Mouse (Mus musculus) lung, embryonic 15.5 days (tissue): ENCODE measurements around the gene Olfr1396. TPM values are rescaled to one million over a fixed set of nuclear protein-coding genes. Genes with fewer than 3 reads are reported as not detected.

Experiments used
- ATAC-seq: fragments of 200-750 bp; cut with Nextera tagmentation; 2 replicates; pipeline ENCODE4 v1.8.0; 2017; ENCODE audit warnings: moderate number of reproducible peaks, borderline replicate concordance; ENCODE audit not compliant: low FRiP score, low TSS enrichment; ENCODE audit errors: extremely low read depth
- H3K27ac ChIP-seq: fragments of 300-500 bp; sonication (generic); 2 replicates; pipeline ENCODE4 v1.5.1; 2015; ENCODE audit warnings: moderate library complexity, mild to moderate bottlenecking, inconsistent platforms
- H3K27me3 ChIP-seq: fragments of 300-500 bp; sonication (generic); 2 replicates; pipeline ENCODE4 v1.6.1; 2015; ENCODE audit warnings: inconsistent platforms
- H3K36me3 ChIP-seq: fragments of 300-500 bp; sonication (generic); 2 replicates; pipeline ENCODE4 v1.6.1; 2015; ENCODE audit warnings: inconsistent platforms
- H3K4me1 ChIP-seq: fragments of 300-500 bp; sonication (generic); 2 replicates; pipeline ENCODE4 v1.6.1; 2015; ENCODE audit warnings: inconsistent platforms
- H3K4me2 ChIP-seq: fragments of 300-500 bp; sonication (generic); 2 replicates; pipeline ENCODE4 v1.6.1; 2015; ENCODE audit warnings: inconsistent platforms, mild to moderate bottlenecking, moderate library complexity
- H3K4me3 ChIP-seq: fragments of 300-500 bp; sonication (generic); 2 replicates; pipeline ENCODE4 v1.5.1; 2015; ENCODE audit warnings: mild to moderate bottlenecking, inconsistent platforms
- H3K9ac ChIP-seq: fragments of 300-500 bp; sonication (generic); 2 replicates; pipeline ENCODE4 v1.6.1; 2015; ENCODE audit warnings: inconsistent platforms
- H3K9me3 ChIP-seq: fragments of 300-500 bp; sonication (generic); 2 replicates; pipeline ENCODE4 v1.6.1; 2016; ENCODE audit warnings: inconsistent platforms
- WGBS: fragments of 180-500 bp; shearing (Covaris S2); methylation state at CpG from one replicate; pipeline ENCODE4 v1.1.7; 2015; 5-methylcytosine and 5-hydroxymethylcytosine counted together
- polyA plus RNA-seq: library from polyadenylated mRNA; unstranded; fragments of >200 nt; fragmentation: Nextera tagmentation; extraction: Ambion mirVana; gene quantifications from 2 replicates; pipeline ENCODE4 v1.2.1, GENCODE M21; 2015

Olfr1396 gene
- polyA plus RNA-seq, 1 experiment from 2014 or later: not detected

DNA sequence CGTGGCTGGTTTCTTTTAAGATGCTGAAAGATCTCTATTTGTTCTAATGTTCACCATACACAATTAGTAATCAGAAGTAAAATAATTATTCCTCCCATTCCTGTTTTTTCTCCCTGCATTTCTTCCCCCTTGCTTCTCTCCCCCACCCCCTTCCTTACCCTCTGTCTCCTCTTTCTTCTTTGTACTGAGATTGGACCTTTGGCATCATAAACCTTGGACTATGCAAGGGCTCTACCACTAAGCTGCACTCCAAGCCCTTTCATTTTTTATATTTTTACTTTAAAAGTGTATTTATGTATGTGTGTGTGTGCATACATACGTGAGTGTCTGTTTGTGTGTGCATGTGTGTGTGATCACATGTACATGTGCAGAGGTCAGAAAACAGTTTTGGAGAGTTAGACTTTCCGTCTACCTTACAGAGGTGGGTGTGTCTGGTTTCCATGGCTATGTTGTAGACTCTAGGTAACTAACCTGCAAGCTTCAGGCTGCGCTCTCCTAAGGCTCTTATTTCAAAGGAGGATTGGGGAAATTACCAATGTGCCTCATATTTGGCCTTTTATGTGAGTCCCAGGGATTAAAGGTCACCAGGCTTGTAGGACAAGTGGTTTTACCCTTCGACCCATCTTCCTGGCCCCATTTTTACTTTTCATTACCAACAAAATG is 25.6 kb downstream of the Olfr1396 start:
- H3K27ac ChIP-seq: 0 out of 2 replicates have a peak overlapping the region, but pooled peaks have one; percentile 37
- no peaks in the 10 kb centered on the region for H3K36me3 ChIP-seq
- H3K4me1 ChIP-seq: peaks cover 8% of the 10 kb centered on the region
- H3K4me3 ChIP-seq: no peak overlapping the region
- no peaks in the 10 kb centered on the region for H3K27me3 ChIP-seq
- no peak overlapping the region for H3K9ac ChIP-seq
- WGBS: 73% methylated on average over 5 of the region's 5 CpGs
- ATAC-seq: no peak
- H3K9me3 ChIP-seq: no peaks in the 10 kb centered on the region
- no peak overlapping the region for H3K4me2 ChIP-seq

DNA sequence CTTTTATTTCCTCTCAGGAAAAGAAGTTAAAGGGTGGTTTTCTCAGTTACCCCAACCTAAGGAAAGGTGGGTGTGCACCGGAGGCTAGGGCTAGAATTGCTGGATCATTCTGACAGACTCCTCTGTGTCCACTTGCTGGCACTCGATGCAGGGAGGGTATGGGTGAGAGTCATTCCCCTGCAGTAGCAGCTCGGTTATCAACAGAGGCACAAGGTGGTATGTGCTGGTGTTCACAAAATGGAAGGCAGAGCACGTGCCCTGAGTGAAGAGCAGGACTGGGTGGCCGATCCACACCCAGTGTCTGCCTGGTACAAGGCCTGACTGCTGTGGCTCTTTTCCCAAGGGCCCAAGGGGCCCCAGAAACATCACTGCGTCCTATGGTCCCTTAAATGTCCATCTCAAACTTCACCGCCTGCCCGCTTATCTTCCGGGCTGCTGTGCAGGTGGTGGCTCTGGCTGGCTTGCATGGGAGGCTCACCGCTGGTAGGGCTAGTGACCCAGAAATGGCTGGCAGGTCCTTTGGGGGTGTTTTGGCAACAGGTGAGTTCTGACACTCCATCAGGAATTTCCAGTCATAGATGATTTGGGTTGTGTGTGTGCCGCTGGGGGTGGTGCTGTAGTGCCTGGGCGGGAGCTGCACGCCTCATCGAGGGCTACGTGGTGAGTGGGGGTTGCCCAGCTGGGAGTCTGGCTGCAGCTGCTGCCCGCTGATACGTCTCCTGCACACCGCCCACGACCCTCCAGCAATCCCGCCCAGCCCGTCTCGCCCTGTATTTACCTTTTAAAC is 26.7 kb downstream of the Olfr1396 start:
- H3K4me1 ChIP-seq: peaks cover 8% of the 10 kb centered on the region
- H3K27ac ChIP-seq: peak overlapping the region; percentile 37
- H3K4me3 ChIP-seq: peak overlapping the region; percentile 7; the same call in 1 of the 2 replicates
- ATAC-seq: peak; percentile 88
- no peak overlapping the region for H3K9ac ChIP-seq
- no peaks in the 10 kb centered on the region for H3K27me3 ChIP-seq
- 27% methylated on average over 22 of the region's 22 CpGs for WGBS
- no peaks in the 10 kb centered on the region for H3K9me3 ChIP-seq
- H3K4me2 ChIP-seq: peak overlapping the region; percentile 39
- H3K36me3 ChIP-seq: no peaks in the 10 kb centered on the region

DNA sequence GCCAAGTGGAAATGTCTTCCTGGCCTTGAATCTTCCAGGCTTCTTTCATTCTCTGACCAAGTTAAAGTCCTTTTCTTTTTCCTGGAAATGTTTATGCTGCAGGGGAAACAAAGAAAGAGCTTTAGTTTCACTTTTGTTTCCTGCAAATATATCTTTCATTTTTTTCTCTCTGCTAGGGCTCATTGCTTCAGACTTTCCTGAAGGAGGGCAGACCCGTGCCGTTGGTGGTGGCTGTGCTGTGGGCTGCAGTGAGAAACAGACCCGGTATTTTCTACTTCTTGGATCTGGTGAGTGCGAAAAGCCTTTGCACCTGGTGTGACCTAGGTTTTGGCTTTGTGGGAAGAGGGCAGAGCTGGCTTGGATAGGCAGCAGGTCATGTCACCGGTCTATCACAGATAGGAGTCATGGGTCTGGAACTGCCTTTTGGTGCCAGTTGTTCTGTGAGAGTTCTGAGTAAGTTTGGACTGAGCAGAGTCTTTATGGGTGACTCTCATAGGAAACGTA is 27.8 kb downstream of the Olfr1396 start:
- Histone ChIP-seq H3K4me2 (no peak overlapping the region), H3K4me3 (no peak overlapping the region), H3K27ac (no peak overlapping the region), H3K9me3 (no peaks in the 10 kb centered on the region), H3K9ac (no peak overlapping the region), H3K27me3 (no peaks in the 10 kb centered on the region), H3K36me3 (no peaks in the 10 kb centered on the region), H3K4me1 (peaks cover 8% of the 10 kb centered on the region)
- ATAC-seq: no peak
- WGBS: 73% methylated on average over 6 of the region's 6 CpGs

DNA sequence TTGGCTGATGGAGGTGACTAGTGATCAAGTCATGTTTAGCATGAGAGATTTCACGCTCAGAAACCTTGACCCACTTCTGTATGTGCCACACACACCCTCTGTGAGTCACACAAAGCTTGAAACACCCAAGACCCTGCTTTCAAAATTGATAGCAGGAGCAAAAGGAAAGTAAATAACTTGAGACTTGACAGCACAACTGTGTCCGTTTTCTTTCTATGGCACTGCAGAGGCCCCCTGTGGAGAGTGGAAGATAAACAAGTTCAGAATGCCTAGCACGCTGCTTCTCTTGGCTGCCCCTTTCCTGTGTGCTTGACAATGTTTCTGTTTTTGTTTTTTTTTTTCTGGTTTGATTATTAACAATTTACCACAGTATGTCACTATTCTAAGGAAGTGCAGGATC is 29.8 kb downstream of the Olfr1396 start:
- no peak overlapping the region for H3K4me2 ChIP-seq
- no peak overlapping the region for H3K9ac ChIP-seq
- no peaks in the 10 kb centered on the region for H3K36me3 ChIP-seq
- H3K27ac ChIP-seq: no peak overlapping the region
- 24% methylated on average over 3 of the region's 3 CpGs for WGBS
- no peak overlapping the region for H3K4me3 ChIP-seq
- no peak for ATAC-seq
- no peaks in the 10 kb centered on the region for H3K27me3 ChIP-seq
- H3K4me1 ChIP-seq: peaks cover 8% of the 10 kb centered on the region
- H3K9me3 ChIP-seq: no peaks in the 10 kb centered on the region

DNA sequence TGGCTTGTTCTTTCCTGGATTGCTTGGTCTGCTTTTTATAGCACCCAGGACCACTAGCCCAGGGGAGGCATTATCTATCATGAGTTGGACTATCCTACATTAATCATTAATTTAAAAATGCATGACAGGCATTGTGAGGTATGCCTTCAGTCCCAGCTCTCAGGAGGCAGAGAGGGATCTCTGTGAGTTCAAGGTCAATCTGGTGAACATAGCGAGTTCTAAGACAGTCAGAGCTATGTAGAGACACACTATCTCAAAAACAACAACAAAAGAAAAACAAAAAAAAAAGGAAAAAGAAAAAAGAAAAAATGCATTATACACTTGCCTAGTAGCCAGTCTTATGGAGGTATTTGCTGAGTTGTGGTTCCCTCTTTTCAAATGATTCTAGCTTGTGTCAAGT is 30.3 kb downstream of the Olfr1396 start:
- Histone ChIP-seq H3K9me3 (no peaks in the 10 kb centered on the region), H3K4me2 (no peak overlapping the region), H3K9ac (no peak overlapping the region), H3K36me3 (no peaks in the 10 kb centered on the region), H3K27ac (no peak overlapping the region), H3K27me3 (no peaks in the 10 kb centered on the region), H3K4me3 (no peak overlapping the region), H3K4me1 (peaks cover 8% of the 10 kb centered on the region)
- ATAC-seq: no peak
- WGBS: 81% methylated on average over 1 of the region's 1 CpGs

DNA sequence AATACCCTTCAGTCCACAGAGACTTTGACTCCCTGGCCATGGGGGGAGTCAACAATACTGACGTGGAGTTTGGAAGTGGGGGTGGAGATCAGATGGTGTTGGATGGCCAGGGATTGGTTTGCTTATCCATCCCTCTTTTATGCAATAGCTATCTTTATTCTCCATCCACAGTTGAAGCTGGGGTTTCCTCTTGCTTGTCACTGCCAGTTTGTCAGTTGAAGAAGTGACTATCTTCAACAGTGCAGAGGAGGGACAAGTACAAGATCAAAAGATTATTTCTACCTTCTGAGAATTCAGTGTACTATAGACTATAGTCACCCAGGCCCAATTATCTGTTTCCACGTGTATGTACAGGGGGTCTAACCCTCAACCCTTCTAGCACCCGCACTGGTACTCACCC is 30.9 kb downstream of the Olfr1396 start:
- no peak for ATAC-seq
- Histone ChIP-seq H3K36me3 (no peaks in the 10 kb centered on the region), H3K4me2 (no peak overlapping the region), H3K4me1 (peaks cover 8% of the 10 kb centered on the region), H3K27me3 (no peaks in the 10 kb centered on the region), H3K27ac (no peak overlapping the region), H3K9me3 (no peaks in the 10 kb centered on the region), H3K9ac (no peak overlapping the region), H3K4me3 (no peak overlapping the region)
- WGBS: 69% methylated on average over 3 of the region's 3 CpGs

DNA sequence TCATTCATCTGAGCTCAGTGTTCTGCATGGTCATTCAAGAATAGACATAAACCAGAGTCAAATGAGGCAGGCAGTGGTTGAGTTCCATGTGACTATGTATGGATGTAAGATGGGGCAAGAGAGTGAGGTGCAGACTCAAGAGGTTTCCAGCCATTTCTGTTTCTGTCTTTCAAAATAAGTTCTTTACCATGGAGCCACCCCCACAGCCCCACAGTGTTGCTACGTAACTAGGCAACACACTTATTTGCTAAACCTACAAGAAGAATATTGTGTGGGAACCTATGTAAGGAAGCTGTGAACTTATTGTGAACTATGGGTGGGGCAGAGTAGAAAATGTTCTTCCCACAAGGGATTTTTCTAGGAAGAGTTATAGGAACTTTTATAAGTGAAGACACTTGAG is 31.5 kb downstream of the Olfr1396 start:
- Histone ChIP-seq H3K4me3 (no peak overlapping the region), H3K9me3 (no peaks in the 10 kb centered on the region), H3K9ac (no peak overlapping the region), H3K27ac (no peak overlapping the region), H3K4me2 (no peak overlapping the region), H3K36me3 (no peaks in the 10 kb centered on the region), H3K27me3 (no peaks in the 10 kb centered on the region), H3K4me1 (peaks cover 3% of the 10 kb centered on the region)
- 77% methylated on average over 1 of the region's 1 CpGs for WGBS
- ATAC-seq: no peak

DNA sequence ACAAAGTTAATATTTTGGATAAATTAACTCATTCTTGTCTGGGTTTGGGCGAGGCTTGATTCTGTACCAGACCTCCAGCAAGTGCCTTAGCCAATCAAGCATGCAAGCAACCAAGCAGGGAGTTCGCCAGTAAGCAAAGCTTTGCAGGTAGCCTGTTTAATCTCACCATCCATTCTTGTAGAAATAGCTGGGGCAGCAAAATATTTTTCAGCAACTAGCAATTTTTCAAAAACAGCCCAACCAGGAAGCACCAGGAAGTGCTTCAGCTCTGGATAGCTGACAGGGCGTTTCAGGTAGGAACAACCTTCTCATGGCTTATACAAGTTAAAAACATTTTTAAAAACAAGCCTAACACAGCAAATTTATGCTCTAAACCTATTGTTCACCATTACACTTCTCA is 32.8 kb downstream of the Olfr1396 start:
- 74% methylated on average over 3 of the region's 3 CpGs for WGBS
- Histone ChIP-seq H3K36me3 (no peaks in the 10 kb centered on the region), H3K4me2 (no peak overlapping the region), H3K27me3 (no peaks in the 10 kb centered on the region), H3K4me1 (no peaks in the 10 kb centered on the region), H3K27ac (no peak overlapping the region), H3K4me3 (no peak overlapping the region), H3K9ac (no peak overlapping the region), H3K9me3 (no peaks in the 10 kb centered on the region)
- ATAC-seq: no peak

DNA sequence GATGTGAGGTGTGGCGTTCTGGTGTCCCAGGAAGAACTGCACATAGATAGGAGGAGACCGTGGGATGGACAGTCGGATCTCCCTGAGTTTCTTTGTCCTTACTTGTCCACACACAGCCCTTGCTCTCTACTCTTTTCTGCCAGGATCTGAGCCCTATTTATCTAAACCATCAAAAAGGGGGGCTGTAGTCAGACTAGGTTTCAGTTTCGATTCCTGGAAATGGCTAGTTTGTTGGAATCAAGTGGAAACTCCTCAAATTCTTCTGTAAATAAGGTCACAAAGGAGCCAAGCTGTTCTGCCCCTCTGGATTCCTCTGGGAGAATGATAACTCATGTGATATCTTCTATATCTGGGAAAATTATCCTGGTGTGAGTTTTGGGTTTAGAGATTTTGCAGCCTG is 33.3 kb downstream of the Olfr1396 start:
- no peak for ATAC-seq
- H3K27me3 ChIP-seq: no peaks in the 10 kb centered on the region
- 58% methylated on average over 4 of the region's 4 CpGs for WGBS

DNA sequence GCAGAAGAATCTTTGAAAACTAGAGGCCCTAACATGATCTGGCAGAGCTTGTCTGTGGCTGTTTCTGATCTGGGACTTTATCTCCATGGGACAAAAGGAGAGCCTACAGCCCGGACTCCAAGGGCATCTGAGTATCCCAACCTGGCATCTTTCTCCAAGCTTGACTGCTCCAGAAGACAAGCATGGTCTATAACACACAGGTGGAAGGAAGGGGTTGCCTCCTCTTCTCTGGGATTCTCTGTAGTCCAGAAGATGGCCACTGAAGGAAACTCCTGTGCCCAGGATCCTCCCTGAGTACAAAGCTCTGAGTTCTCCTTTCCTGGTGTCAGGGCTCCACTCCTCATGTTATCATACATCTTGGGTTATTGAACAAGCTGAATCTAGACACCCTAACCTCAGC is 34.0 kb downstream of the Olfr1396 start:
- WGBS: 83% methylated on average over 1 of the region's 1 CpGs
- Histone ChIP-seq H3K4me2 (no peak overlapping the region), H3K36me3 (no peaks in the 10 kb centered on the region), H3K27ac (no peak overlapping the region), H3K9me3 (no peaks in the 10 kb centered on the region), H3K27me3 (no peaks in the 10 kb centered on the region), H3K9ac (no peak overlapping the region), H3K4me1 (no peaks in the 10 kb centered on the region), H3K4me3 (no peak overlapping the region)
- no peak for ATAC-seq

More for the DNA sequence above, 33.3 kb downstream of the Olfr1396 start:
- no peaks in the 10 kb centered on the region for H3K9me3 ChIP-seq
- H3K27ac ChIP-seq: no peak overlapping the region
- H3K4me1 ChIP-seq: no peaks in the 10 kb centered on the region
- no peaks in the 10 kb centered on the region for H3K36me3 ChIP-seq
- H3K4me3 ChIP-seq: no peak overlapping the region
- no peak overlapping the region for H3K4me2 ChIP-seq
- H3K9ac ChIP-seq: no peak overlapping the region

DNA sequence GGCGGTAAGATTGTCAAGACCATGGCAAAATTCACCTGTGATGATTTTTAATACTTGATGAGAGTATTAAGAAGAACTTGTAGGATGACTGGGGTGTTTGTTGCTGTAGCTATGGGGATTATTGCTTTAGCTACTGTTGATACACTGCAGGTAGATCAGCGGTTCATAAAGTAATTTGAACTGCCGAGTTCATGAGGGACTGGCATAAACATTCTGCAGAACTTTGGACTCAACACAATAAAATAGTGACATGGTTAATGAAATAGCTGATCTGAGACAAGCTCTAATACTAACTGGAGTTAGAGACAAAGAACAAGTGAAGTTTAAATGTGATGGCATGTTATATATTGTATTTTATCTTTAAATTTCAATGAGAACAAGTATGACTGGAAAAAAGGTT is 36.0 kb downstream of the Olfr1396 start:
- H3K4me1 ChIP-seq: no peaks in the 10 kb centered on the region
- no peak for ATAC-seq
- no peak overlapping the region for H3K27ac ChIP-seq
- no peak overlapping the region for H3K9ac ChIP-seq
- H3K27me3 ChIP-seq: no peaks in the 10 kb centered on the region
- WGBS: 72% methylated on average over 3 of the region's 3 CpGs
- no peak overlapping the region for H3K4me2 ChIP-seq
- no peak overlapping the region for H3K4me3 ChIP-seq
- H3K9me3 ChIP-seq: no peaks in the 10 kb centered on the region
- no peaks in the 10 kb centered on the region for H3K36me3 ChIP-seq

DNA sequence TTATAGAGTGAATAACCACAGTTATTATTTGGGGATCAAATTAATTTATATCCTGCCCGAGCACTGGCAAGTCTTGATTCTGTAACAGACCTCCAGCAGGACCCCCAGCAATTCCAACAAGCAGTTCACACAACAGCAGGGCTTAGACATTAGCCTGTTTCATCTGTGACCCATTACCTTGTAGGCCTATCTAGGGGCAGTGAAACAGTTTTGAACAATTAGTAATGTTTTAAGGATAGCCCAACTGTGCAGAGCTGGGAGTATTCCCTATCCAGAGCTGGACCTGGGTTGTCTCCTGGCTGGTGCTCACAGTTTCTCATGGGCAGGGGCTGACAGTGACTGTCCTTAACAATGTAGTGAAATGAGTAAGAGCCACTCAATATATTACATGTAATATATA is 37.7 kb downstream of the Olfr1396 start:
- H3K4me2 ChIP-seq: no peak overlapping the region
- ATAC-seq: no peak
- H3K36me3 ChIP-seq: no peaks in the 10 kb centered on the region
- H3K4me3 ChIP-seq: no peak overlapping the region
- H3K9me3 ChIP-seq: no peaks in the 10 kb centered on the region
- no peak overlapping the region; the same call in 1 of the 2 replicates for H3K27ac ChIP-seq
- no peaks in the 10 kb centered on the region for H3K27me3 ChIP-seq
- H3K9ac ChIP-seq: no peak overlapping the region
- 62% methylated on average over 1 of the region's 1 CpGs for WGBS
- no peaks in the 10 kb centered on the region for H3K4me1 ChIP-seq
